Mouse (Mus musculus) limb, embryonic 13.5 days (tissue): ENCODE measurements around the gene Frmd4a. TPM values are rescaled to one million over a fixed set of nuclear protein-coding genes. Genes with fewer than 3 reads are reported as not detected.

Source experiments
- ATAC-seq: fragments of 200-750 bp; cut with Nextera tagmentation; 2 replicates; pipeline ENCODE4 v1.8.0; 2017; ENCODE audit warnings: low read depth, moderate number of reproducible peaks, moderate TSS enrichment; ENCODE audit not compliant: low FRiP score
- H3K27ac ChIP-seq: fragments of 300-500 bp; sonication (generic); 2 replicates; pipeline ENCODE4 v1.5.1; 2015; ENCODE audit warnings: inconsistent platforms, mild to moderate bottlenecking, moderate library complexity
- H3K27me3 ChIP-seq: fragments of 300-500 bp; sonication (generic); 2 replicates; pipeline ENCODE4 v1.6.1; 2015; ENCODE audit warnings: mild to moderate bottlenecking, inconsistent platforms
- H3K36me3 ChIP-seq: fragments of 300-500 bp; sonication (generic); 2 replicates; pipeline ENCODE4 v1.6.1; 2015; ENCODE audit warnings: inconsistent platforms, mild to moderate bottlenecking, moderate library complexity
- H3K4me1 ChIP-seq: fragments of 300-500 bp; sonication (generic); 2 replicates; pipeline ENCODE4 v1.6.1; 2015; ENCODE audit warnings: inconsistent platforms
- H3K4me2 ChIP-seq: fragments of 300-500 bp; sonication (generic); replicated peaks from 2 replicates; pipeline ENCODE4 v1.6.1; 2015; ENCODE audit warnings: inconsistent platforms, mild to moderate bottlenecking, moderate library complexity
- H3K4me3 ChIP-seq: fragments of 300-500 bp; sonication (generic); 2 replicates; pipeline ENCODE4 v1.5.1; 2015; ENCODE audit warnings: moderate library complexity, mild to moderate bottlenecking, inconsistent platforms
- H3K9ac ChIP-seq: fragments of 300-500 bp; sonication (generic); 2 replicates; pipeline ENCODE4 v1.6.1; 2015; ENCODE audit warnings: mild to moderate bottlenecking, inconsistent platforms
- H3K9me3 ChIP-seq: fragments of 300-500 bp; sonication (generic); 2 replicates; pipeline ENCODE4 v1.6.1; 2016; ENCODE audit warnings: inconsistent platforms
- WGBS: fragments of 180-500 bp; shearing (Covaris S2); methylation state at CpG from one replicate; pipeline ENCODE4 v1.1.7; 2015; 5-methylcytosine and 5-hydroxymethylcytosine counted together
- polyA plus RNA-seq: library from polyadenylated mRNA; unstranded; fragments of >200 nt; fragmentation: Nextera tagmentation; extraction: Ambion mirVana; gene quantifications from 2 replicates; pipeline ENCODE4 v1.2.1, GENCODE M21; 2015

The Frmd4a gene
- polyA plus RNA-seq, 1 experiment from 2014 or later, result 68.1 TPM

- WGBS, result 65% methylated on average over 8 of the region's 8 CpGs
- no peak overlapping the region for H3K4me2 ChIP-seq
- no peak for ATAC-seq
These were observed 392.4 kb downstream of the Frmd4a start for GRCm38 (mm10) chr2:4409810-4410433.

GRCm38 (mm10) chr2:4412870-4413595, 395.5 kb downstream of the Frmd4a start:
- no peaks in the 10 kb centered on the region; the same call in 1 of the 2 replicates for H3K36me3 ChIP-seq
- H3K9me3 ChIP-seq, result no peaks in the 10 kb centered on the region
- H3K27me3 ChIP-seq, result no peaks in the 10 kb centered on the region
- peak overlapping the region; percentile 0; the same call in 1 of the 2 replicates for H3K27ac ChIP-seq
- H3K9ac ChIP-seq, result no peak overlapping the region
- H3K4me1 ChIP-seq, result peaks cover 54% of the 10 kb centered on the region
- 41% methylated on average over 5 of the region's 5 CpGs for WGBS
- no peak overlapping the region for H3K4me3 ChIP-seq
- ATAC-seq, result peak; percentile 20; the same call in 1 of the 2 replicates
- no peak overlapping the region for H3K4me2 ChIP-seq

More at GRCm38 (mm10) chr2:4409810-4410433, 392.4 kb downstream of the Frmd4a start:
- Histone ChIP-seq H3K36me3 (peaks cover 3% of the 10 kb centered on the region; the same call in 1 of the 2 replicates), H3K4me1 (peaks cover 82% of the 10 kb centered on the region), H3K9ac (no peak overlapping the region), H3K4me3 (no peak overlapping the region), H3K27ac (peak overlapping the region; percentile 29; the same call in 1 of the 2 replicates), H3K9me3 (no peaks in the 10 kb centered on the region), H3K27me3 (no peaks in the 10 kb centered on the region)

- H3K36me3 ChIP-seq, result no peaks in the 10 kb centered on the region; the same call in 1 of the 2 replicates
- peak overlapping the region; percentile 0; the same call in 1 of the 2 replicates for H3K27ac ChIP-seq
- no peaks in the 10 kb centered on the region for H3K9me3 ChIP-seq
- WGBS, result 72% methylated on average over 16 of the region's 16 CpGs
- no peak for ATAC-seq
- no peaks in the 10 kb centered on the region for H3K27me3 ChIP-seq
- H3K4me3 ChIP-seq, result no peak overlapping the region
- peaks cover 52% of the 10 kb centered on the region for H3K4me1 ChIP-seq
- H3K9ac ChIP-seq, result no peak overlapping the region
- H3K4me2 ChIP-seq, result no peak overlapping the region
These were observed 396.2 kb downstream of the Frmd4a start for GRCm38 (mm10) chr2:4413596-4414335.

GRCm38 (mm10) chr2:4420679-4421312, 403.3 kb downstream of the Frmd4a start:
- Histone ChIP-seq H3K9me3 (no peaks in the 10 kb centered on the region), H3K27ac (no peak overlapping the region; the same call in 1 of the 2 replicates), H3K4me1 (peaks cover 19% of the 10 kb centered on the region), H3K4me2 (no peak overlapping the region), H3K27me3 (no peaks in the 10 kb centered on the region), H3K36me3 (peaks cover 7% of the 10 kb centered on the region; the same call in 1 of the 2 replicates), H3K9ac (no peak overlapping the region), H3K4me3 (no peak overlapping the region)
- no peak for ATAC-seq
- 87% methylated on average over 4 of the region's 4 CpGs for WGBS

- H3K27me3 ChIP-seq, result no peaks in the 10 kb centered on the region
- peaks cover 7% of the 10 kb centered on the region; the same call in 1 of the 2 replicates for H3K36me3 ChIP-seq
- H3K4me3 ChIP-seq, result no peak overlapping the region
- H3K27ac ChIP-seq, result no peak overlapping the region
- peaks cover 19% of the 10 kb centered on the region for H3K4me1 ChIP-seq
- no peak for ATAC-seq
- 14% methylated on average over 2 of the region's 2 CpGs for WGBS
- no peak overlapping the region for H3K9ac ChIP-seq
- no peaks in the 10 kb centered on the region for H3K9me3 ChIP-seq
- no peak overlapping the region for H3K4me2 ChIP-seq
These were observed 404.2 kb downstream of the Frmd4a start for GRCm38 (mm10) chr2:4421757-4422156.

- Histone ChIP-seq H3K36me3 (peaks cover 13% of the 10 kb centered on the region), H3K9ac (no peak overlapping the region), H3K27me3 (no peaks in the 10 kb centered on the region), H3K9me3 (no peaks in the 10 kb centered on the region), H3K4me2 (no peak overlapping the region), H3K27ac (no peak overlapping the region), H3K4me3 (no peak overlapping the region), H3K4me1 (peaks cover 11% of the 10 kb centered on the region)
- WGBS, result 81% methylated on average over 6 of the region's 6 CpGs
- no peak for ATAC-seq
These were observed 406.4 kb downstream of the Frmd4a start for GRCm38 (mm10) chr2:4423896-4424295.

- no peak overlapping the region for H3K4me3 ChIP-seq
- no peaks in the 10 kb centered on the region for H3K27me3 ChIP-seq
- 59% methylated on average over 7 of the region's 7 CpGs for WGBS
- H3K9ac ChIP-seq, result no peak overlapping the region
- ATAC-seq, result peak; percentile 59
- peaks cover 24% of the 10 kb centered on the region for H3K4me1 ChIP-seq
- H3K36me3 ChIP-seq, result peaks cover 25% of the 10 kb centered on the region
- H3K27ac ChIP-seq, result no peak overlapping the region
- H3K9me3 ChIP-seq, result no peaks in the 10 kb centered on the region
- no peak overlapping the region for H3K4me2 ChIP-seq
These were observed 410.9 kb downstream of the Frmd4a start for GRCm38 (mm10) chr2:4428407-4428855.

GRCm38 (mm10) chr2:4433119-4433518, 415.6 kb downstream of the Frmd4a start:
- Histone ChIP-seq H3K36me3 (peaks cover 46% of the 10 kb centered on the region), H3K4me2 (0 out of 2 replicates have a peak overlapping the region, but pooled peaks have one; percentile 14), H3K27ac (no peak overlapping the region; the same call in 1 of the 2 replicates), H3K4me3 (no peak overlapping the region), H3K9me3 (no peaks in the 10 kb centered on the region), H3K4me1 (peaks cover 69% of the 10 kb centered on the region), H3K27me3 (no peaks in the 10 kb centered on the region), H3K9ac (no peak overlapping the region)
- WGBS, result 21% methylated on average over 4 of the region's 4 CpGs
- ATAC-seq, result no peak

- H3K27ac ChIP-seq, result peak overlapping the region; percentile 61; the same call in 1 of the 2 replicates
- H3K9me3 ChIP-seq, result no peaks in the 10 kb centered on the region
- H3K27me3 ChIP-seq, result no peaks in the 10 kb centered on the region
- H3K4me3 ChIP-seq, result no peak overlapping the region
- no peak overlapping the region for H3K4me2 ChIP-seq
- peak; percentile 29; the same call in 1 of the 2 replicates for ATAC-seq
- H3K9ac ChIP-seq, result no peak overlapping the region
- peaks cover 40% of the 10 kb centered on the region for H3K36me3 ChIP-seq
- peaks cover 84% of the 10 kb centered on the region for H3K4me1 ChIP-seq
- 58% methylated on average over 8 of the region's 8 CpGs for WGBS
These were observed 417.5 kb downstream of the Frmd4a start for GRCm38 (mm10) chr2:4435051-4435450.

GRCm38 (mm10) chr2:4436361-4437231, 419.1 kb downstream of the Frmd4a start:
- Histone ChIP-seq H3K27ac (peak overlapping the region; percentile 61), H3K36me3 (peaks cover 30% of the 10 kb centered on the region)
- 19% methylated on average over 19 of the region's 19 CpGs for WGBS

GRCm38 (mm10) chr2:4438739-4439138, 421.2 kb downstream of the Frmd4a start:
- 55% methylated on average over 7 of the region's 7 CpGs for WGBS
- H3K9me3 ChIP-seq, result no peaks in the 10 kb centered on the region
- no peak overlapping the region for H3K27ac ChIP-seq
- ATAC-seq, result no peak
- no peak overlapping the region for H3K4me2 ChIP-seq
- H3K36me3 ChIP-seq, result peaks cover 18% of the 10 kb centered on the region
- no peak overlapping the region for H3K9ac ChIP-seq
- H3K4me3 ChIP-seq, result no peak overlapping the region
- no peaks in the 10 kb centered on the region for H3K27me3 ChIP-seq
- peaks cover 83% of the 10 kb centered on the region for H3K4me1 ChIP-seq

More at GRCm38 (mm10) chr2:4436361-4437231, 419.1 kb downstream of the Frmd4a start:
- Histone ChIP-seq H3K9me3 (no peaks in the 10 kb centered on the region), H3K9ac (no peak overlapping the region), H3K4me2 (peak overlapping the region; percentile 17; the same call in 1 of the 2 replicates), H3K4me3 (no peak overlapping the region), H3K27me3 (no peaks in the 10 kb centered on the region), H3K4me1 (peaks cover 91% of the 10 kb centered on the region)
- ATAC-seq, result peak; percentile 70
